Mouse (Mus musculus) regulatory T cell (primary cell): ENCODE measurements around the gene Clic1.
"Not testable (repeated sequence)": the region's sequence is repeated elsewhere in the genome, so short reads cannot be mapped to it uniquely, and the experiment has no call there.

ENCODE experiments used
- in situ Hi-C: fragments of 300-600 bp; cut with MboI, MseI; formaldehyde crosslinking; loops from one replicate; pipeline ENCODE4 v1.15.1; 2025; ENCODE audit warnings: high pct_unique_total_duplicates

Gene Clic1

GRCm38 (mm10) chr17:35049561-35050016, at the start of gene Clic1:
TSS of gene Clic1 (plus strand) at chr17:35049966.
- in situ Hi-C loops = loop anchor here (5.0 to 10.0 kb wide), 2 partner anchors 73 to 185 kb away; partner anchors contain the start of genes Atp6v1g2, Csnk2b, Gpank1 and Nfkbil1

DNA sequence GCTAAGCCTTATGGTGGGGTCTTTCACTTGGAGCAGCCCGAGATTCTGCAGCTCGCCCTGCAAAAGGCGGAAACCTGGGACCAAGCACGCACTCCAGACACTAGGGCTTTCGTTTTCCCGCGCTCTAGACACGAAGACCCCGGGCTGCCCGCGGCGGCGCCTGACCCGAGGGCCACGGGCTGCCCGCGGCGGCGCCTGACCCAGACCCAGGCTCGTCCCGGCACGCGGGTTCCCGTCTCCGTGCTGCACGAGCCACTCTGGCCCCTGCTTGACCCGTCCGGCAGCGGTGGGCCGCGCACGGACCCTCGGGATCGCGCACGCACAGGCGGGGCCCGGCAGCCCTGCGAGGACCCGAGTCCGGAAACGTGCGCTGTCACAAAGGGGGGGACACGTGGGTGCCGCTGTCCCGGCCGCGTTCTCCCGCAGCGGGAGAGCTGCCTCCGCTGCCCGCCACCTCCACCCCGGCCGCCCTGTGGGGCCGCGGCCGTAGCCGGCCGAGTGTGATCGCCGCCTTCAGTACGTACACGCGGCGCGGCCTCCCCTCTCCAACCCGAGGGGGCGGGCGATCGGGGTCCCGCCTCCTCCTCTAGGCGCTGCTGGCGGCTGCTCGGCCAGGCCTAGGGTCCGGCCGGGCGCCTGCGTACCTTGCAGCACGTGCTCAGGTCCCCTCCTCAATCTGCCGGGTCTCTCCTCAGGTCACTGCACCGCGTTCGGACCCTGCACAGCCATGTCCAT, 48.9 kb upstream of the Clic1 start, which contains the start of gene Vars:
Vars (plus strand) TSS at position 271 of the 735 bp plus-strand sequence.
- in situ Hi-C loops = no loop called here

- in situ Hi-C loops = no loop called here
Observed at GRCm38 (mm10) chr17:35001452-35002152, 48.2 kb upstream of the Clic1 start.

GRCm38 (mm10) chr17:35002153-35002865, 47.5 kb upstream of the Clic1 start:
- in situ Hi-C loops = no loop called here

DNA sequence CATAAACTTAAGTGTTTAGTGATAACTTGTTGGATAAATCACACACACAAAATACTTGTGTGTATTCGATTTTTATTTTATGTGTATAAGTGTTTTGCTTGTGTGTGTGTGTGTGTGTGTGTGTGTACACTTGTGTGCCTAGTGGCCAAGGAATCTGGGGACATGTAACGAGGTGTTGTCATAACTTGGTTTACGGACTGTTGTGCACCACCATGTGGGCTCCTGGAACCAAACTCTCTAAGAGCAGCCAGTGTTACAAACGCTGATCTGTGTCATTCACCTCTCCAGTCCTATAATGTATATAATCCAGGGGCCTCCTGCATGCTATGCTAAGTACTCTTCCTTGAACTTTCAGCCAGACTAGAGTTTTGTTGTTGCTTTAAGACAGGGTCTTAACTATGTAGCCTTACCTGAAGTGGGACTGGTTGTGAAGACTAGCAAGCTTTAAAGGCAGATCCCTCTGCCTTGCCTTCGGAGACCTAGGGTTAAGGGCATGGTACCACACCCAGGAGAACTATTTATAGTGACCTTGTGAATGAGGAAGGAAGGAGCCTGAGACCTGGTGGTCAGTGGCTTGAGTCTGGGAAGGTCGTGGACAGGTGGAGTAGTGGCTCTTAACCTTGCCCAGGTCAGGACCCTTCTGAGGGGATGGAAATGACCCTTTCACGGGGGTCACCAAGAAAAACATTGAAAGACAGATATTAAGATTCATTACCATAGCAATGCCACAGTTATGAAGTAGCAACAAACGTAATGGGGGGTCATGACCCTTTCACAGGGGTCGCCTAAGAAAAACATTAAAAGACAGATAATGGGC, 46.5 kb upstream of the Clic1 start:
- in situ Hi-C loops = no loop called here

- in situ Hi-C loops = no loop called here
Observed at GRCm38 (mm10) chr17:35004075-35004717, 45.6 kb upstream of the Clic1 start.

GRCm38 (mm10) chr17:35005158-35005557, 44.6 kb upstream of the Clic1 start:
- in situ Hi-C loops = no loop called here

DNA sequence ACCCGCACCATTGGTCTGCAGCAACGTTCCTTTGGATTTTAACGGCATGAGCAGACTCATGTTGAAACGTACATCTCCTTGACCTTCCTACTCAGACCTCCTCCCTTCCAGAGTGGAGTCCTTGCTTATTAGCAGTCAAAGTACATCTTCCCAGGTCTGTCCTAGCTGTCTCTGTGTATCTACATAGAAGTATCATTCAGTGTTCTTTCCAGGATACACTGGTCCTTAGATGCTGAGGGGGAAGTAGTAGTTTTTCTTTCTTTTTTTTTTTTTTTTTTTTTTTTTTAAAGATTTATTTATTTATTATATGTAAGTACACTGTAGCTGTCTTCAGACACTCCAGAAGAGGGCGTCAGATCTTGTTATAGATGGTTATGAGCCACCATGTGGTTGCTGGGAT, 43.9 kb upstream of the Clic1 start:
- in situ Hi-C loops = not testable (repeated sequence)

GRCm38 (mm10) chr17:35007387-35007991, 42.3 kb upstream of the Clic1 start:
- in situ Hi-C loops = no loop called here

GRCm38 (mm10) chr17:35009586-35009985, 40.2 kb upstream of the Clic1 start:
- in situ Hi-C loops = no loop called here

- in situ Hi-C loops = loop anchor here (5.0 kb wide), 1 partner anchor 96 kb away; the partner anchor contains the start of gene Ly6g5c
Observed at GRCm38 (mm10) chr17:35011440-35011839, 38.3 kb upstream of the Clic1 start.

DNA sequence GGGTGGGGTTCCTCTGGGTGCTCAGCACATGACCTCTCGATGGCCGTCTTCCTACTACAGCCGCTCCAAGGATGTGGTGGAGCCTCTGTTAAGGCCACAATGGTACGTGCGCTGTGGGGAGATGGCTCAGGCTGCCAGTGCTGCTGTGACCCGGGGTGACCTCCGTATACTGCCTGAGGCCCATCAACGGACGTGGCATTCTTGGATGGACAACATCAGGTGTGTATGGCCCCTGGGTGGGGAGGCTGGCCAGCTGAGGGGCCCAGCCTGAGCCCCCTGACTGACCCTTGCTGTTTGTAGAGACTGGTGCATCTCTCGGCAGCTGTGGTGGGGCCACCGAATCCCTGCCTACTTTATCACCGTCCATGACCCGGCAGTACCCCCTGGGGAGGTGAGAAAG, 37.3 kb upstream of the Clic1 start:
- in situ Hi-C loops = loop anchor here (5.0 kb wide), 1 partner anchor 95 kb away; the partner anchor contains the start of gene Ly6g5c

DNA sequence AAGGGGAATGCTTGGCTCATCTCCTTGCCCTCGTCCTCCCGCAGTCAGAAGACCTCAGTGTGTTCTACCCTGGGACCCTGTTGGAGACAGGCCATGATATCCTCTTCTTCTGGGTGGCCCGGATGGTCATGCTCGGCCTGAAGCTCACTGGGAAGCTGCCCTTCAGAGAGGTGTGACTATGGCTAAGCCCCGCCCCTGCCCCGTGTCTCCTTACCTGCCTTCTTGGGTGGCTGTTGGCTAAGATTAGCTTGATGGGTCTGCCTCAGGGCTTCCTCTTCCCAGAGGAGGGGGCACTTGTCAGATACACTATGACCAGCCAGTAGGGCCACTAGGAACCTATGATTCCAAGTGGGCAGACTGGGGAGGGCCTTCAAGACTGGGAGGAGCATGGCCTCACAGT, 36.5 kb upstream of the Clic1 start:
- in situ Hi-C loops = loop anchor here (5.0 kb wide), 1 partner anchor 94 kb away; the partner anchor contains the start of gene Ly6g5c

DNA sequence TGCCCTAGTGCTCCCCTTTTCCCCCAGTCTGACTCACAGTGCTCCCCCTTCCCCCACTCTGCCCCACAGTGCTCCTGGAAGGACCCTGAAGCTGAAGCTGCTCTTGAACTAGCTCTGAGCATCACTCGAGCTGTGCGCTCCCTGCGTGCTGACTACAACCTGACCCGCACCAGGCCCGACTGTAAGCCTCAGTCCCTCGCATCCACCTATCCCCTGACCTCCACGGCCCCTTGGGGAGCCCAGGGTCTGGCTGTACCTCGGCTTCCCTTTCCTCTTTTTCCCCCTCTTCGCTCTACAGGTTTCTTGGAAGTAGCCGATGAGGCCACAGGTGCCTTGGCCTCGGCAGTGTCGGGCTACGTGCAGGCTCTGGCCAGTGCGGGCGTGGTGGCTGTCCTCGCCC, 34.5 kb upstream of the Clic1 start:
- in situ Hi-C loops = no loop called here

GRCm38 (mm10) chr17:35016376-35016775, 33.4 kb upstream of the Clic1 start, which contains the start of gene Vwa7:
TSS of gene Vwa7 (plus strand) at chr17:35016579.
- in situ Hi-C loops = no loop called here

- in situ Hi-C loops = no loop called here
Observed at GRCm38 (mm10) chr17:35016791-35017705, 32.7 kb upstream of the Clic1 start.

DNA sequence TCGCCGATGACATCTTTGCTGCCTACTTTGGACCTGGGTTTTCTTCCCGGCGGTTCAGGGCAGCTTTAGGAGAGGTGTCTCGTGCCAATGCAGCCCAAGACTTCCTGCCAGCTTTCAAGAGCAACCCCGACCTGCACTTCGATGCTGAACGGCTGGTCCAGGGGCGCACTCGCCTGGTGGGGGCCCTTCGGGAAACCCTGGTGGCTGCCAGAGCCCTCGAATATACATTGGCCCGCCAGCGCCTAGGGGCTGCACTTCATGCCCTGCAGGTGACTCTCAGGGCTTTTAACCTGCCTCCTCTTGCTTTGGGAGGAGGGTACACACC, 32.1 kb upstream of the Clic1 start:
- in situ Hi-C loops = no loop called here

DNA sequence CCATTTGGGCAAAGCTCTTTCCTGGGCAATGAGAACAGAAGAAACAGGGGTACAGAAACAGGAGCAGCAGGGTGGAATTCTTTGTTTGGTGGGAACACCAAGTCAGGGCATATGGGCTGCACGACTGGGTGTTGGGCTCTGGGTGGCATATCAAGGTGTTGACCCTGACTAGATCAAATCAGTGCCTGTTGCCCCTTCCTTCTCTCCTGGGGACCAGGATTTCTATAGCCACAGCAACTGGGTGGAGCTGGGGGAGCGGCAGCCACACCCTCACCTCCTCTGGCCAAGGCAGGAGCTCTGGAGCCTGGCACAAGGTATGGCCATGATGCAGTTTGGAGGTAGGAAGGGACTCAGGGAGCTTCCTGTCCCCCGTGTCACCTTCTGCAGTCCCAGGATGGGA, 31.6 kb upstream of the Clic1 start:
- in situ Hi-C loops = no loop called here

GRCm38 (mm10) chr17:35019894-35020293, 29.9 kb upstream of the Clic1 start:
- in situ Hi-C loops = loop anchor here (5.0 kb wide), 1 partner anchor 47 kb away; the partner anchor contains the start of genes Ly6g6c and Mpig6b
